Mouse (Mus musculus) midbrain, embryonic 11.5 days (tissue): ENCODE data around the gene Hist1h3e. TPM values are rescaled to one million over a fixed set of nuclear protein-coding genes. Genes with fewer than 3 reads are reported as not detected.

ENCODE experiments used
- microRNA-seq: library from miRNA; unstranded; fragments of <30 nt; microRNA quantifications from one replicate; pipeline ENCODE4, GENCODE M21; 2017
- polyA plus RNA-seq: library from polyadenylated mRNA; unstranded; fragments of >200 nt; fragmentation: Nextera tagmentation; extraction: Ambion mirVana; gene quantifications from 2 replicates; pipeline ENCODE4 v1.2.1, GENCODE M21; 2014

Hist1h3e gene
- polyA plus RNA-seq, 1 experiment from 2014 or later, result 7.4 TPM

Small RNA genes lying within 50 kb of the gene (microRNA-seq; reads per million reads assigned to microRNA genes)
- gene Gm44297 (0.57 reads per million), gene Gm44359 (not detected), gene Gm44394 (not detected), gene n-TStga1 (3.2 reads per million, percentile 14 among the genes with 10 or more reads in this experiment)

Other genes with a start within 250 kb of the Hist1h3e start
- 69.4 and 77.9 TPM in 2 replicates for gene Zfp322a, start 193.2 kb downstream of the Hist1h3e start, polyA plus RNA-seq
- gene Abt1, start 138.5 kb downstream of the Hist1h3e start, polyA plus RNA-seq, result 14.0 and 14.9 TPM in 2 replicates
- not detected in 2 replicates for gene Btn1a1, start 96.5 kb downstream of the Hist1h3e start, polyA plus RNA-seq
- 0.28 and 0.34 TPM in 2 replicates for gene Btn2a2, start 73.5 kb downstream of the Hist1h3e start, polyA plus RNA-seq
- 3.3 and 3.6 TPM in 2 replicates for gene Hist1h4h, start 31.3 kb downstream of the Hist1h3e start, polyA plus RNA-seq
- gene Hist1h2af, start 28.5 kb downstream of the Hist1h3e start, polyA plus RNA-seq, result 6.4 and 9.1 TPM in 2 replicates
- 4.0 and 4.8 TPM in 2 replicates for gene Hist1h3g, start 26.9 kb downstream of the Hist1h3e start, polyA plus RNA-seq
- gene Hist1h2bh, start 19.0 kb downstream of the Hist1h3e start, polyA plus RNA-seq, result 0.44 and 0.87 TPM in 2 replicates
- 1.2 and 1.3 TPM in 2 replicates for gene Hist1h3f, start 18.3 kb downstream of the Hist1h3e start, polyA plus RNA-seq
- gene Hist1h4f, start 10.7 kb downstream of the Hist1h3e start, polyA plus RNA-seq, result 0.53 and 0.77 TPM in 2 replicates
- 0.59 and 0.61 TPM in 2 replicates for gene Hist1h1d, start 9.1 kb downstream of the Hist1h3e start, polyA plus RNA-seq
- 69.8 and 76.3 TPM in 2 replicates for gene Hist1h2ae, start 8.9 kb upstream of the Hist1h3e start, polyA plus RNA-seq
- gene Hist1h2bg, start 9.0 kb upstream of the Hist1h3e start, polyA plus RNA-seq, result 3.9 and 6.2 TPM in 2 replicates
- gene Hist1h2bf, start 11.8 kb upstream of the Hist1h3e start, polyA plus RNA-seq, result 2.6 and 4.9 TPM in 2 replicates
- gene Hist1h2ad, start 12.0 kb upstream of the Hist1h3e start, polyA plus RNA-seq, result 1.9 and 2.2 TPM in 2 replicates
- 7.4 and 9.8 TPM in 2 replicates for gene Hist1h3d, start 13.4 kb upstream of the Hist1h3e start, polyA plus RNA-seq
- 99.4 and 124 TPM in 2 replicates for gene Hist1h4d, start 19.2 kb upstream of the Hist1h3e start, polyA plus RNA-seq
- gene Hist1h2be, start 58.8 kb upstream of the Hist1h3e start, polyA plus RNA-seq, result 1.6 and 1.7 TPM in 2 replicates
- 24.8 and 28.9 TPM in 2 replicates for gene Hist1h1e, start 60.2 kb upstream of the Hist1h3e start, polyA plus RNA-seq
- gene Hist1h2ac, start 121.6 kb upstream of the Hist1h3e start, polyA plus RNA-seq, result 0.83 and 1.1 TPM in 2 replicates
- gene Hist1h2bc, start 121.8 kb upstream of the Hist1h3e start, polyA plus RNA-seq, result 25.3 and 25.7 TPM in 2 replicates
- not detected in 2 replicates for gene Hist1h1t, start 133.4 kb upstream of the Hist1h3e start, polyA plus RNA-seq
- gene Hist1h4c, start 136.1 kb upstream of the Hist1h3e start, polyA plus RNA-seq, result 5.3 and 6.4 TPM in 2 replicates
- 2.7 and 3.3 TPM in 2 replicates for gene Hfe, start 148.5 kb upstream of the Hist1h3e start, polyA plus RNA-seq
- 13.5 and 14.0 TPM in 2 replicates for gene Hist1h1c, start 176.4 kb upstream of the Hist1h3e start, polyA plus RNA-seq
- 8.6 and 9.2 TPM in 2 replicates for gene Hist1h3c, start 183.2 kb upstream of the Hist1h3e start, polyA plus RNA-seq
- gene Hist1h2bb, start 184.4 kb upstream of the Hist1h3e start, polyA plus RNA-seq, result 2.1 and 2.4 TPM in 2 replicates
- gene Hist1h2ab, start 188.8 kb upstream of the Hist1h3e start, polyA plus RNA-seq, result 42.8 and 57.5 TPM in 2 replicates
- gene Hist1h3b, start 189.9 kb upstream of the Hist1h3e start, polyA plus RNA-seq, result 7.5 and 13.2 TPM in 2 replicates
- gene Hist1h4b, start 194.6 kb upstream of the Hist1h3e start, polyA plus RNA-seq, result 3.9 and 5.5 TPM in 2 replicates
- gene Hist1h4a, start 198.9 kb upstream of the Hist1h3e start, polyA plus RNA-seq, result 0.49 and 0.55 TPM in 2 replicates
- gene Hist1h3a, start 200.0 kb upstream of the Hist1h3e start, polyA plus RNA-seq, result 3.0 and 5.1 TPM in 2 replicates
- gene Hist1h1a, start 201.3 kb upstream of the Hist1h3e start, polyA plus RNA-seq, result 3.5 and 3.7 TPM in 2 replicates
- not detected in 2 replicates for gene Trim38, start 207.5 kb upstream of the Hist1h3e start, polyA plus RNA-seq
- gene Slc17a2, start 244.6 kb upstream of the Hist1h3e start, polyA plus RNA-seq, result not detected in 2 replicates